Mouse (Mus musculus): ENCODE results near the gene Gm973.

DNA sequence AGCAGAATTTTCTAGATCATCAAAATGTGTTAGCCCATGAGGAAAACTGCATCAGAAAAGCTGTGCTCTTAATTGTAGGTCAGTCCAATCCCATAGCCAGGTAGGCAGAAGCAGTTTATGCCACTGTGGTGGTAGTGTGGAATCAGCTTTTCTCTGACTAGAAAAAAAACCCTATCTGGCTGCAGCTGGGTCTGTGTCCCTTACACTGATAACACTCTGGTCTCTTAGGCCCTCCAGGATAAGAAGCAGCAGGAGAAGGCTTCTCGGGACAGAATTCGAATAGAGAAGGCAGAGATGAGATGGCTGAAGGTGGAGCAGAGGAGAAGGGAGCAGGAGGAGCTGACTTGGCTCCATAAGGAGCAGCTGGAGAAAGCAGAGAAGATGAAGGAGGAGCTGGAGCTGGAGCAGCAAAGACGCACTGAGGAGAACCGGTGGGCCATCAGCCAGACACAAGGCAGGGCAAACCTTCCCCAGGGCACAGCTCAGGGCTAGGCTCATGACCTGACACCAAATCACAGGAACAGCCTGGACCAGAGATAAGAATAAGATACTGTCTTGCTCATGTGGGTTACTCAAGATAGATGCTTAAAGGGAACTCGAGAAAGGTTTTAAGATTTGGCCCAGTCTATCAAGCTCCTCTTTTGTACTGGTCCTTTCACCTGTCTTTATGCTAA is 116.1 kb downstream of the Gm973 start:
- TF ChIP-seq CTCF (IDR thresholded peaks at IDR 0.05; ENCODE audit: borderline replicate concordance, extremely low read depth, insufficient read depth, insufficient read length): no peak
- TF ChIP-seq POLR2A (IDR thresholded peaks at IDR 0.05; ENCODE audit: borderline replicate concordance, extremely low read depth, insufficient read depth, insufficient read length, poor library complexity, severe bottlenecking): no peak

Measured in brain, embryonic 14.5 days (tissue).